Mouse (Mus musculus) limb, embryonic 12.5 days (tissue): ENCODE results near the gene Galns. TPM values are rescaled to one million over a fixed set of nuclear protein-coding genes. Genes with fewer than 3 reads are reported as not detected.
A peak's percentile ranks its signal among the peaks of the same experiment; 100 is the strongest.

ENCODE experiments used
- ATAC-seq: fragments of 200-750 bp; cut with Nextera tagmentation; 2 replicates; pipeline ENCODE4 v1.8.0; 2017; ENCODE audit warnings: low read depth, moderate TSS enrichment; ENCODE audit not compliant: insufficient number of reproducible peaks, insufficient read depth, low FRiP score, low TSS enrichment
- H3K27ac ChIP-seq: fragments of 300-500 bp; sonication (generic); 2 replicates; pipeline ENCODE4 v1.5.1; 2016; ENCODE audit warnings: mild to moderate bottlenecking, moderate library complexity
- H3K27me3 ChIP-seq: fragments of 300-500 bp; sonication (generic); 2 replicates; pipeline ENCODE4 v1.6.1; 2016; ENCODE audit warnings: mild to moderate bottlenecking, moderate library complexity
- H3K36me3 ChIP-seq: fragments of 300-500 bp; sonication (generic); 2 replicates; pipeline ENCODE4 v1.6.1; 2016; ENCODE audit warnings: mild to moderate bottlenecking, moderate library complexity
- H3K4me1 ChIP-seq: fragments of 300-500 bp; sonication (generic); replicated peaks from 2 replicates; pipeline ENCODE4 v1.6.1; 2016
- H3K4me2 ChIP-seq: fragments of 300-500 bp; sonication (generic); 2 replicates; pipeline ENCODE4 v1.6.1; 2016; ENCODE audit warnings: mild to moderate bottlenecking, moderate library complexity
- H3K4me3 ChIP-seq: fragments of 300-500 bp; sonication (generic); replicated peaks from 2 replicates; pipeline ENCODE4 v1.5.1; 2016; ENCODE audit warnings: mild to moderate bottlenecking
- H3K9ac ChIP-seq: fragments of 300-500 bp; sonication (generic); replicated peaks from 2 replicates; pipeline ENCODE4 v1.6.1; 2016; ENCODE audit warnings: mild to moderate bottlenecking, moderate library complexity
- H3K9me3 ChIP-seq: fragments of 300-500 bp; sonication (generic); 2 replicates; pipeline ENCODE4 v1.6.1; 2016; ENCODE audit warnings: mild to moderate bottlenecking, moderate library complexity
- WGBS: fragments of 180-500 bp; shearing (Covaris S2); methylation state at CpG from one replicate; pipeline ENCODE4 v1.1.7; 2016; 5-methylcytosine and 5-hydroxymethylcytosine counted together
- polyA plus RNA-seq: library from polyadenylated mRNA; unstranded; fragments of >200 nt; fragmentation: Nextera tagmentation; extraction: Ambion mirVana; gene quantifications from 2 replicates; pipeline ENCODE4 v1.2.1, GENCODE M21; 2016

Gene Galns
- polyA plus RNA-seq, 1 experiment from 2014 or later = 8.4 TPM

GRCm38 (mm10) chr8:122550995-122551264 lies 60.3 kb downstream of the Galns start:
- no peak; the same call in 1 of the 2 replicates for ATAC-seq
- H3K4me3 ChIP-seq = peak overlapping the region; percentile 67
- peak overlapping the region; percentile 81 for H3K27ac ChIP-seq
- no peaks in the 10 kb centered on the region for H3K9me3 ChIP-seq
- peak overlapping the region; percentile 85 for H3K9ac ChIP-seq
- no peaks in the 10 kb centered on the region for H3K36me3 ChIP-seq
- H3K27me3 ChIP-seq = 0 out of 2 replicates have a peak, but pooled peaks cover 3% of the 10 kb centered on the region
- H3K4me1 ChIP-seq = peaks cover 41% of the 10 kb centered on the region
- H3K4me2 ChIP-seq = peak overlapping the region; percentile 88
- WGBS = 0% methylated on average over 41 of the region's 43 CpGs

GRCm38 (mm10) chr8:122550234-122550994 lies 60.8 kb downstream of the Galns start:
- Histone ChIP-seq H3K27me3 (0 out of 2 replicates have a peak, but pooled peaks cover 3% of the 10 kb centered on the region), H3K4me3 (peak overlapping the region; percentile 67)
- ATAC-seq = peak; percentile 20

GRCm38 (mm10) chr8:122548891-122549439 lies 62.3 kb downstream of the Galns start:
- peaks cover 41% of the 10 kb centered on the region for H3K4me1 ChIP-seq
- H3K9ac ChIP-seq = no peak overlapping the region
- H3K27ac ChIP-seq = no peak overlapping the region
- ATAC-seq = no peak
- no peaks in the 10 kb centered on the region for H3K9me3 ChIP-seq
- WGBS = 91% methylated on average over 3 of the region's 3 CpGs
- 0 out of 2 replicates have a peak, but pooled peaks cover 3% of the 10 kb centered on the region for H3K27me3 ChIP-seq
- H3K4me3 ChIP-seq = peak overlapping the region; percentile 67; the same call in 1 of the 2 replicates
- H3K4me2 ChIP-seq = peak overlapping the region; percentile 88
- H3K36me3 ChIP-seq = peaks cover 6% of the 10 kb centered on the region; the same call in 1 of the 2 replicates

More at GRCm38 (mm10) chr8:122550234-122550994, 60.8 kb downstream of the Galns start:
- H3K27ac ChIP-seq = peak overlapping the region; percentile 81
- peak overlapping the region; percentile 85 for H3K9ac ChIP-seq
- 3% methylated on average over 52 of the region's 52 CpGs for WGBS
- peaks cover 41% of the 10 kb centered on the region for H3K4me1 ChIP-seq
- no peaks in the 10 kb centered on the region for H3K36me3 ChIP-seq
- H3K4me2 ChIP-seq = peak overlapping the region; percentile 88
- no peaks in the 10 kb centered on the region for H3K9me3 ChIP-seq

- Histone ChIP-seq H3K4me3 (no peak overlapping the region), H3K4me1 (peaks cover 41% of the 10 kb centered on the region), H3K36me3 (peaks cover 6% of the 10 kb centered on the region; the same call in 1 of the 2 replicates), H3K27me3 (0 out of 2 replicates have a peak, but pooled peaks cover 3% of the 10 kb centered on the region), H3K27ac (0 out of 2 replicates have a peak overlapping the region, but pooled peaks have one; percentile 29), H3K4me2 (peak overlapping the region; percentile 88; the same call in 1 of the 2 replicates), H3K9ac (no peak overlapping the region), H3K9me3 (no peaks in the 10 kb centered on the region)
- no peak for ATAC-seq
- WGBS = 65% methylated on average over 13 of the region's 13 CpGs
These were observed 62.9 kb downstream of the Galns start for GRCm38 (mm10) chr8:122548331-122548730.

GRCm38 (mm10) chr8:122547815-122548214 lies 63.4 kb downstream of the Galns start:
- Histone ChIP-seq H3K27ac (0 out of 2 replicates have a peak overlapping the region, but pooled peaks have one; percentile 29), H3K27me3 (0 out of 2 replicates have a peak, but pooled peaks cover 3% of the 10 kb centered on the region)

GRCm38 (mm10) chr8:122546811-122547453 lies 64.3 kb downstream of the Galns start:
- H3K27me3 ChIP-seq = 0 out of 2 replicates have a peak, but pooled peaks cover 3% of the 10 kb centered on the region
- peak overlapping the region; percentile 28 for H3K9ac ChIP-seq
- H3K9me3 ChIP-seq = no peaks in the 10 kb centered on the region
- ATAC-seq = no peak
- WGBS = 49% methylated on average over 24 of the region's 24 CpGs
- H3K4me2 ChIP-seq = peak overlapping the region; percentile 23; the same call in 1 of the 2 replicates
- H3K36me3 ChIP-seq = peaks cover 6% of the 10 kb centered on the region; the same call in 1 of the 2 replicates
- H3K27ac ChIP-seq = peak overlapping the region; percentile 32; the same call in 1 of the 2 replicates
- H3K4me1 ChIP-seq = peaks cover 41% of the 10 kb centered on the region
- no peak overlapping the region for H3K4me3 ChIP-seq

More at GRCm38 (mm10) chr8:122547815-122548214, 63.4 kb downstream of the Galns start:
- ATAC-seq = no peak
- 24% methylated on average over 5 of the region's 5 CpGs for WGBS
- peaks cover 41% of the 10 kb centered on the region for H3K4me1 ChIP-seq
- H3K36me3 ChIP-seq = peaks cover 6% of the 10 kb centered on the region; the same call in 1 of the 2 replicates
- no peak overlapping the region for H3K4me3 ChIP-seq
- no peak overlapping the region for H3K9ac ChIP-seq
- peak overlapping the region; percentile 23; the same call in 1 of the 2 replicates for H3K4me2 ChIP-seq
- H3K9me3 ChIP-seq = no peaks in the 10 kb centered on the region

GRCm38 (mm10) chr8:122546066-122546755 lies 65.1 kb downstream of the Galns start:
- Histone ChIP-seq H3K4me2 (no peak overlapping the region), H3K9ac (peak overlapping the region; percentile 28; the same call in 1 of the 2 replicates), H3K27me3 (0 out of 2 replicates have a peak, but pooled peaks cover 3% of the 10 kb centered on the region), H3K4me3 (no peak overlapping the region), H3K9me3 (no peaks in the 10 kb centered on the region), H3K4me1 (peaks cover 38% of the 10 kb centered on the region), H3K27ac (no peak overlapping the region), H3K36me3 (peaks cover 6% of the 10 kb centered on the region; the same call in 1 of the 2 replicates)
- no peak for ATAC-seq
- 84% methylated on average over 7 of the region's 7 CpGs for WGBS

- H3K27me3 ChIP-seq = 0 out of 2 replicates have a peak, but pooled peaks cover 3% of the 10 kb centered on the region
- H3K36me3 ChIP-seq = peaks cover 6% of the 10 kb centered on the region; the same call in 1 of the 2 replicates
- no peak overlapping the region for H3K4me3 ChIP-seq
- no peaks in the 10 kb centered on the region for H3K9me3 ChIP-seq
- no peak overlapping the region for H3K9ac ChIP-seq
- no peak for ATAC-seq
- no peak overlapping the region for H3K4me2 ChIP-seq
- WGBS = 89% methylated on average over 8 of the region's 8 CpGs
- H3K27ac ChIP-seq = no peak overlapping the region
- H3K4me1 ChIP-seq = peaks cover 26% of the 10 kb centered on the region
These were observed 67.1 kb downstream of the Galns start for GRCm38 (mm10) chr8:122544138-122544537.

- H3K27me3 ChIP-seq = no peaks in the 10 kb centered on the region
- 92% methylated on average over 9 of the region's 9 CpGs for WGBS
- peaks cover 13% of the 10 kb centered on the region for H3K4me1 ChIP-seq
- no peak overlapping the region for H3K4me3 ChIP-seq
- H3K9me3 ChIP-seq = 0 out of 2 replicates have a peak, but pooled peaks cover 5% of the 10 kb centered on the region
- no peaks in the 10 kb centered on the region for H3K36me3 ChIP-seq
- ATAC-seq = no peak
- 0 out of 2 replicates have a peak overlapping the region, but pooled peaks have one; percentile 23 for H3K9ac ChIP-seq
- no peak overlapping the region for H3K4me2 ChIP-seq
- H3K27ac ChIP-seq = no peak overlapping the region
These were observed 72.8 kb downstream of the Galns start for GRCm38 (mm10) chr8:122538310-122539076.

- H3K27ac ChIP-seq = peak overlapping the region; percentile 29; the same call in 1 of the 2 replicates
- 0 out of 2 replicates have a peak, but pooled peaks cover 5% of the 10 kb centered on the region for H3K9me3 ChIP-seq
- H3K9ac ChIP-seq = no peak overlapping the region
- no peaks in the 10 kb centered on the region for H3K36me3 ChIP-seq
- no peak overlapping the region for H3K4me3 ChIP-seq
- H3K27me3 ChIP-seq = no peaks in the 10 kb centered on the region
- H3K4me1 ChIP-seq = peaks cover 19% of the 10 kb centered on the region
- ATAC-seq = no peak
- no peak overlapping the region for H3K4me2 ChIP-seq
- 76% methylated on average over 2 of the region's 2 CpGs for WGBS
These were observed 73.5 kb downstream of the Galns start for GRCm38 (mm10) chr8:122537812-122538211.
